Mouse (Mus musculus): ENCODE results near the gene Trim11.

GRCm38 (mm10) chr11:58944136-58944535, 33.8 kb upstream of the Trim11 start:
- TF ChIP-seq CTCF (IDR thresholded peaks at IDR 0.05; ENCODE audit: insufficient read depth, low read depth, low read length), result no peak
- no peak for TF ChIP-seq POLR2A (IDR thresholded peaks at IDR 0.05; ENCODE audit: insufficient read depth, low read depth, low read length)

Data from olfactory bulb, adult 2 months (tissue).